Mouse (Mus musculus) small intestine, adult 2 months (tissue): ENCODE results near the gene Btg4.

Experiments
- CTCF ChIP-seq: fragments of 200-500 bp; IDR thresholded peaks from 2 replicates; pipeline ENCODE4 v1.5.1; 2012; ENCODE audit warnings: low read depth, mild to moderate bottlenecking, control low read depth, inconsistent platforms, low read length, moderate library complexity, mixed read lengths; ENCODE audit not compliant: insufficient replicate concordance, insufficient read length; ENCODE audit errors: extremely low read depth
- POLR2A ChIP-seq: fragments of 200-500 bp; IDR thresholded peaks from 2 replicates; pipeline ENCODE4 v1.6.1; 2012; ENCODE audit warnings: low read depth, mild to moderate bottlenecking, control low read depth, inconsistent platforms, low read length, moderate library complexity

DNA sequence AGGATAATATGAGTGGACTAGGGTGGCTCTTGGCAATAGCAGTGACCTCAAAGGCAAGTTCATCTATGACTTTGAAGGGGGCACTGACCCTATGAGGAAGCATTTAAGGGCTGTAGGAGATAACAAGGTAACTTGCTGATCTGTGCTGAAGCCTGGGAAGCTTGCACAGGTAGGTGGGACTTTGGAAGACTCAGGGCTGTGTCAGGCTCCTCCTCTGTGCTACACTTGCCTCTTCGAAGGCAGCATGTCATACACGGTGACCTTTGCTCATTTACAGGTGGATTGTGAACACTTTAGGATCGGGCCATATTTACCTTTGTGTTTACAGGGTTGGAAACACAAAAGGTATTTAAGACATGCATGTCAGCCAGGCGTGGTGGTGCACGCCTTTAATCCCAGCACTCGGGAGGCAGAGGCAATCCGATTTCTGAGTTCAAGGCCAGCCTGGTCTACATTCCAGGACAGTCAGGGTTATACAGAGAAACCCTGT lies 19.2 kb upstream of the Btg4 start:
- TF ChIP-seq CTCF (no peak), POLR2A (no peak)
